Mouse (Mus musculus) kidney, adult 8-10 months (tissue): ENCODE results near the gene Cyren.

Experiments used
- DNase-seq, 2 experiments: peaks; one replicate each; pipeline ENCODE4 v3.0.0; 2022

The Cyren gene

DNA sequence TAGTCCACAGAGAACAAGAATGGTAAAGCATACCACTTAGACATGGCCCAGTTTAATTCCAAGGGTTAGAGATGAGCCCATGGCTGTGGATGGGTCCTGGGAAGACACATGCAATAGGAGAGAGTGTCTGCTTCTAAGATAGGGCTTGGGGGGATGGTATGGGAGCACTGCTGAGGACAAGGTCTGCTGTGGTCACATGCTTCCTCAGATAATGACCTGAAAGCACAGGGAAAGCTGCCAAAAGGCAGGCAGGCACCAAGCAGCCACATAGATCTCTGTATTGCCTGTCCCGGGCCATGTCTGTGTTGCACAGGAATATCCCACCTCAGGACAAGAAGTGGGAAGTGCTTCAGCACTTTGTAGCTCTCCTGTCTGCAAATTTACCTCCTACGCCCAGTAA lies 21.3 kb upstream of the Cyren start:
- DNase-seq, result peak; percentile 75 to 82

DNA sequence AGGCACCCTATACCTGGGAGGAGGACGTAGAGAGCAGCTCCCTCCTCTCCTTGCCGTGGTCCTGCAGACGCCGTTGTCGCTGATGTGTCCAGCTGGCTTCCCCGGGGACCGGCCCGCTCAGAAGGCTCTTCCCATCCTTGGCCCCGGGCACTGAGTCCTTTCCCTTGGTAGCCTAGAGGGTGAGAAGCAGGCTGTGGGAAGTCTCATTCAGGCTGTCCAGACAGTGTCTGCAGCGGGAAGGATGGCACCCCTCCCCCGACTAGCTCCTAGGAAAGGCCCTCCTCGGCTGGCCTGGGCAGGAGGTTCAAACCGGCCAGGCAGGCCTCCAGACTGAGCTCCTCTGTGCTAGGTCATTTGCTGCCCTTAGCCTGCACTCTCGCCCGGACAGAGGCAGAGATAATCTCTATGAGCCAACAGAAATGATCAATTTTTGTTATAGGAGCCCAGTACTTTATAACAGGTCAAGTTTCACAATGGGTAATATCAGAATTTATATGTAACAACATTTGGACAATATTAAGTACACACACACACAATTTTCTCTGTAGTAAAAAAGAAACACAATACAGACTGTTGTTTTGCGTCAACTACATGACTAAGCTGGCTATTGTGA lies 18.4 kb upstream of the Cyren start:
- no peak for DNase-seq

DNA sequence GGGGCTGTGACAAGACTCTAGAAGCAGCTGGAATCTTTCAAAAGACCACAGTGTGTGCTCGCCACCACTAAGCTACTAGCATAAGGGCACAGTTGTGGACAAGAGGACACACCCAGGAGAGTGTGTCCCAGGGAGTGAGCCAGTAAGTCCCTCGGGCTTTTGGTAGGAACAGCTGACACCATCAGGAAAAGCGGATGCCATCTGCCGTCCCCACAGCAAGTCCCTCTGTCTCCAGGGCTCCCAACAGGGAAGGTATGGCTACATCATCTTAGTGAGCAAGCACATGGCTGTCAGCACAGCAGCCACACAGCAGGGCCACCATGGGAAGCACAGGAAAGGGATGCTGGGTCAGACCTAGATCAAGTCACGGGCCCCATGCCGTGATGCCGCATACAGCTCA lies 17.7 kb upstream of the Cyren start:
- DNase-seq, result no peak

DNA sequence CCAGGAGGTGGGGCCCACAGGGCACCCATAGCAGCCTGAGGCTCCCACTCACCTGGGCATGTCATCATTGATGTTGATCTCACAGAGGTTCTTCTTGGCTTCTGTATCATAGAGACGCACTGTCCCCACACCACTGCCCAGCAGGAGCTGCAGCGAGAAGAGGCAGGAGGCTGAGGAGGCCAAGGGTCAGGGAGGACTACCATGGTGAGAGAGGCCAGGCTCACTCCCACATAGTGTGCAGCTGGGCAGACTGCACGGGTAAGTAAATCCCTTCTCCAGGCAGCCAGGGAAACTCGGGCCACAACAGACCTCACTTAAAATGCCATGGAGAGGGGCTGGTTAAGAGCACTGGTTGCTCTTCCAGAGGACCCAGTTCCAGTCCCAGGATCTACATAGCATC lies 11.3 kb upstream of the Cyren start:
- no peak for DNase-seq

DNA sequence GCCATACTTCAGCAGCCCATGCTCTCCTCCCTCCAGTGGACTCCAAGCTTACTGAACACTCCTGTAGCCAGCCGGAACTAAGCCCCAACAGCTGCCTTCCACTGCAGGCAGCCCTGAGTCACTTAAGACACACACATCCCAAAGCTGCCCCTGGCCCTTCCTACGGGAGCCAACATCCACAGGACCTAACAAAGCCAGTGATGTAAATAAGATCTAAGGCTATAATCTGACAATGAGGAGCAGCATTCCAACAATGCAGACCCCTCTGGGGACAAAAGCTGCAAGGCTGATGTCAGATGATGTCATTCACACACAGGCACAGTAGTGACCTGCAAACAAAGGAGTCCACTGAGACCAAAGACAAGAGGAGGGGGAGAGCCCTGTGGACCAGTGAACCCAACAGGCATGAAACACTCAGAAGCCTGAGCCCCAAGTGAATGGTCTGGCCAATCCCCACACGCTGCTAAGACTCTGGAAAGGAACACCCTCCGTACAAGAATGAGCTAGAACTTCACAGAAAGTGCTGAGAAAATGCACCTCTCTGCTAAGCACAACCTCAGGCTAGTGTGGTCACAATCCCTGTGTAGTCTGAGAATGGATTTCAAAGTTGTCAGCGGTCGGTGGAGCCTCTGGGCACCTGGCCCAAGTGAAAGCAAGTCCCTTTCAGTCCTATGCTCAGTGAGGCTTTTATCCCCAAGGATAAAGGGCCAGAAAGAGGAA lies 9.4 kb upstream of the Cyren start:
- no peak for DNase-seq

DNA sequence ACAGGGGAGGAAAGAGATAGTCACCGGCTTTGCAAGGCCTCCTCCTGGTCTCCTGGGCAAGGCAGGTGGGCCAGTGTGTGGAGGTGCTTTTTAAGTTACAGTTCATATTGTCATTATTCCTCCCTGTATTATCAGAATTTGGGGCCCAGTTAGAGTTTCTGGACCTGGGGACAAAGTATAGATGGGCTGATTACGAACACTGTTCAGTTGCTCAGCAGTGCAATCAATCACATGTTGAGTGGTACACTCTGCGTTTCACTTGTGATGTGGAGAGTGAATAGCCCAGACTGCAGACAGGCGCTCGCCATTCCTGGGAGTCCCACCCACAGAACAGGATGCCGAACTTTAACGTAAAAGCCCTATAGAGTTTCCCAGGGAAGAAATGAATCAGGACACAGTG lies 6.9 kb upstream of the Cyren start:
- no peak for DNase-seq

DNA sequence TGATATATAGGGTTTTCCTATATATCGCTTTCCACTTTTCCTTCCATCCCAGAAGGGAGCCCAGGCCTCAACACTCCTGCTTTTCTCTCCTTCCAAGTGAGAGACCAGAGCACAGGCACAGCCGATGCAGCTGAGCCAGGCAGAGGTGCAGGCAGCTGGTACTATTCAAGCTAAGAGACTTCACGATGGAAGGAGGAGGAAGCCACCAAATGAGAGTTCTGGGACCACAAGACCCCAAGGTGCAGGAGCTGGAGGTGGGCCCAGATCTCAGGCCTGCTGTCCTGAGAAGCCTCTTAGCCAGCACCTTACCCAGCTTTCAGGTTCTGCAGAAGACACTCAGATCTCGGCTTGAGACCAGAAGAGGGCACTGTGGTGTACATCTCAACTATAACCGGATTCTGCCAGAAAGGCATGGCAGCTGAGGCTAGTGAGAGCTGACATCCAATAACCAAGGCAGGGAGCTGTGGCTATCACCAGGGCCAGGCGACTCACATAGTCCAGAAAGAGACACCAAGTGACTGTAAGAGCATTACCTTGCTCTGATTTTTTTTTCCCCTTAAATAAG lies 2.1 kb upstream of the Cyren start:
- peak; percentile 52 to 77 for DNase-seq

DNA sequence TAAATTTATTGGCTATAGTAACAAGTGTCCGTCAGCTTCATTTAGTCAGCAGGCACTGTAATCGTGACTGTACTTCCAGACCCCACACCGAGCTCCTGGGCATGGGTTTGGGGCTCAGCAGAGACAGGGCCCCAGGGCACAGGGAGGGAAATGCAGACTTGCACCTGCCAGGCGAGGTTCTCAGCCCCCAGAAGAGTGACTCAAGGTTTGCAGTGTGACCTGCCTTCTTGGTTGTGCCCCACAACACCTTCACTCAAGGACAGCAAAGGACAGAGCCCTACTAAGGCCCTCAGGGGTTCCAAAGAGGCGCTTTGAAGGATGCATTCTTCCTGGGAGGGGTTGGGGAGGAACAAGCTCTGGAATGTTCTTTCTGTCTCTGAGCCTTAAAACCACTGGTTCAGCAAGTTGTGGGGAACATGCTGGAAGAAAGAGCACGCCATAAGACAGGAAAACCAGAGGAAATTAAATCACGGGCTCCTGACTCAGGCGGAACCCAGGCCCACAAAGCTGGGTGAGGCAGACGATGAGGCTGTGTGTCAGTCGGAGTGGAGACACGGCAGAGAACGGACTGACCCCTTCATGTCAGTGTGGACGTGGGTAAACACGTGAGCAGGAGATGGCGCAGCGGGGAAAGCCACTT lies 1.4 kb upstream of the Cyren start:
- DNase-seq, result no peak

DNA sequence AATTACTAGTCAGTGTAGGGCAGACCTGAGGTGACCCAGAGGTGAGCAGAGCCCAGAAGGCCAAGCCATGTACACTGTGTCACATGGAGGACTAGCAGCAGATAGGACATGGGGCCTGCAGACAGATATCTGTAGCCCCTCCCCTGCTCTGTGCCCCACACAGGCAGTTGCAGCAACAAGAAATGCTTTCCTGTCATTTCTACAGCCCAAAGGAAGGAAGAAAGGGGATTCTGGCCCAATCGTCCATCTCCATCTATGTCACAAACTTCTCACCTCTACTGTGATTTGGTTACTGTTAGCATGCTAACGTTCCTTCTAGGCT lies 1.1 kb downstream of the Cyren start:
- DNase-seq, result no peak

DNA sequence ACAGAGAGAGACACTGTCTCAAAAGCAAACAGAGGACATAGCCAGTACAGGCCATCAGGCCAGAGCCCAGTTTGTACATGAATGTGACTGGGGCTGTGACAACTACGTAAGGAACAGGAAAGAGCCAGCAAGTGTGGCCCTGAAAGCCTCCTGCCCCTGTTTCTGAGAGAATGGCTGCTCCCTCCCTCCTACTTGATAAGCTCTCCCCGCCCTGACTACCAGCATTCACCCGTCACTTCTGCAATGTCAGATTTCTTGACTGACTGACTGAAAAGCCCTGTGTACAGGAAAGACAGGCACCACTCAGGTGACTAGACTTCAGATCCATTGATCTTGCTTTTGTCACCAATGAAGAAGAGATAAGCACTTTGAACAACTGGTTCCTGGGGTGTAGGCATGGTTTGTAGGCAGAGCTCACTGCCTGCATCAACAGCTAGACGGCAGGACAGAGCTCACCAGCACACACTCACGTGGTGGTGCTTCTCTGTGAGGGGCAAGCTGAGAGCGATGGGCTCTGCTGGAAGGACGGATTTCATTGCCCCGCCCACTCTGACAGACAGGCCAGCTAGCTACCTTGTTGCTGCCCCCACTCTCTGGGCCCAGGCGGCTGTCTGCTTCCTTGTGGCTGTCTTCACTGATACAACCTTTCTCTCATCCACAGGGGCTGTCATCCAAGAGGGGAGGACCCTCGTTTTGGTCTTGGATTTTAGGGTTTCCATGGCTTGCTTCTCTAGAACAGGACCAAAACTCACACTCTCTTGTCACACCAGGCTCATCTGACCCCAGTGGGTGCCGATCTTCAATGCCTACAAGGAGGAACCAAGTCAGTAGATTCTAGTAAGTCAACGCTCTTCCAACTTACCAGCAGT lies 1.7 kb downstream of the Cyren start:
- DNase-seq, result no peak

DNA sequence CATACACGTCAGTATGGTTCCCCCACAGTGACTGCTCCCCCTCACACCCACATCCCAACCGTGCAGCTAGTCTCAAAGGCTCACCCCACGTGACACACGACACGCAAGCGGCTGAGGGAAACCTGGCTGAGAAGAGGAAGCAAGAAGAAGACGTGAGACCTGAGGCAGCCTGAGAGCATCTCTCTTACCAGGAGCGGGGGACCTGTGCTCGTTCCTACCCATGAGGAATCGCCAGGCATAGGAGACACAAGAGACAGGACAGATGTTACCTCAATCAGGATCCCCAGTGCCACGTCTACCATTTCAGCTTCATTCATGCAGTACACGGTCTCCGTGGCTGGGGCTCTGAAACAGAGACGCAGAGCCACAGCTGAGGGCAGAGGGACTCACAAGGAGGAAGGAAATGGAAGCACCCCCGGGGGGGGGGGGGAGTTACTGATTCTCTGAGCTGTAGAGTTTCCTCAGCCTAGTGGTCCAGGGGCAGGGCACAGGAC lies 2.5 kb downstream of the Cyren start:
- DNase-seq, result no peak

DNA sequence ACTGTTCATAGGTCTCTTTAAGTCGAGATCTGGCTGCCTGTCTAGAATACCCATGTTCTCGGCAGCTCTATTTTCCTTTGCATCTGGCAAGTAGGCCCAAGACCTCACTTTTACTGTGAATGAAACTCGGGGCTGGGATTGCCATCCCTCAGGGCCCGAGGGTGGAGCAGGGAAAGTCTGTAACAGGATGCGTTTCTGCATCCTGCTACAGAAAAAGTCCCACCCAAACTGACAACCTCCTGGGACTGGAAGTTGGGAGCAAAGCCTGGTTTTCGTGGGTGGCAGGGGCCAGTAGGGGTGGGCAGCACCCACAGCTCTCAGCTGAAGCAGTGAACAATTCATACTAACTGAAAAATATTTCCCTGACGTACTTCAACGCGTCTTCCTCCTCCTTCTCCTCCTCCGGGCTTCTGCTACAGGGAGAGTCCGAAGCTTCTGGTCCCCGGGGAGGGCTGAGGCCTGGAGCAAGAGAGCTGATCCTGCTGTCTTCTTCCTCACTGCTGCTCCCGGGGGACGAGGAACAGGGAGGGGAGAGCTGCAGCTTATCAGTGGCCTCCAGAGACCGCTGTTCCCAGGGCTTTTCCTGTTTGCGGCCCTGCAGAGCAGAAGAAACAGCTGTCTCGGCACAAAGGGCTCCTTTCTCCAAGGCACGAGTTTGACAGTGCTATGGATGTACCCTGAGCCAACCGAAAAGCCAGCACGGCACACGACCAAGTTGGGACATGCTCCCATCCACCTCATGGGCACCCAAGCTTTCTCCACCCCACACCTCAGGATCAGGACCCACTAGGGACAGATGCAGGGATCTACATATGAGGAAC lies 3.5 kb downstream of the Cyren start:
- peak; percentile 67 to 74 for DNase-seq

DNA sequence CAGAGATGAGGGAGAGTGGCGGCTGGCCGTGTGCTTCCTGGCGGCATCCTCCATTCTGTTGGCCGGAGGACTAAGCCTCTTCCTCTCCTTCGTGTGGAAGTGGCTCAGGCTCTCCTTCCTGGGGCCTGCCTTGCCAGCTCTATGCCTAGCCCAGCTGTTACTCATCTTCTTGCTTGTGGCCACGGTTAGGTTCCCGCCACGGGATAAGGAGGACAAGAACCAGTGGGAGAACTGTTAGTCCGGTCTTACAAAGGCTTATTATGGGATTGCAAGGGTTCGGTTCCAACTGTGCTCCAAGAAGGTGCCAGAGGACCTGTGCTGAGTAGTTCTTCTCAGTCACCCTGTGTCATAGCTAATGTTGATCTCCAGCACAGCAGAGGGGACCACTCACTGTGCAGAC lies 5.0 kb downstream of the Cyren start:
- no peak for DNase-seq

DNA sequence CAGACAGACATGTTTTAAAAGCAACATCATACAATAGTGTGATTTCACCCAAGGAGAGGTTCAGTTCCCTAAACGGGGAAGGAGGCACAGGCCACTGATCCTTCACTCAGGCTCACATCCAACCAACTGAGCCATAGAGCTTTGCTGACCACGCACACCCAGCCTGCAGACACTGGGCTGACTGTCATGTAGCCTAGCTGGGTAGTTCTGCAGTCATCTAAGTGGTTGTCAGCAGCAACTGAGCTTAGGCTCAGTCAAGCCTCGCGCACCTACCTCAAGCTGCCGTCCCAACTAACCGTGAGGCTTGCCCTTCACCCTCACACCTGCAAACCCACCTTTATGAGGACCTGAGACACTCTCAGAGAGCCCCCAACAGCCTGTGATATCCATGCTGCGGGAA lies 5.9 kb downstream of the Cyren start:
- DNase-seq, result no peak

DNA sequence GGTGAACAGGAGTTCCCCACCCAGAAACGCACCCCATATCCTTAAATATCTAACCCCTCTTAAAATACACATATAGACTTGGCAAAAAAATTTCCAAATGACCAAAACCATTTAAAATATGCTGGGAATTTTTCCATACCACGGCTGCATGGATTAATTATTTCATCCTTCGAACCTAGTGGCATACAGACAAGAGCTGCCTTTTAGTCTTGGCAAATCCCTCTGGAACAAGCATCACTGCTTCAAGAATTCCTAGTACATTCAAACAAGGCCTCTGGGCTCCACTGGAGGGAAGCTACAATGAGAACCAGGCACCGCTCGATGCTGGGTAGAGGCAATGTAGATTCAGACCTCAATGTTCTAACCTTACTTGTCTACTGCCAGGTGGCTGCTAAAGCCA lies 7.1 kb downstream of the Cyren start:
- DNase-seq, result no peak

DNA sequence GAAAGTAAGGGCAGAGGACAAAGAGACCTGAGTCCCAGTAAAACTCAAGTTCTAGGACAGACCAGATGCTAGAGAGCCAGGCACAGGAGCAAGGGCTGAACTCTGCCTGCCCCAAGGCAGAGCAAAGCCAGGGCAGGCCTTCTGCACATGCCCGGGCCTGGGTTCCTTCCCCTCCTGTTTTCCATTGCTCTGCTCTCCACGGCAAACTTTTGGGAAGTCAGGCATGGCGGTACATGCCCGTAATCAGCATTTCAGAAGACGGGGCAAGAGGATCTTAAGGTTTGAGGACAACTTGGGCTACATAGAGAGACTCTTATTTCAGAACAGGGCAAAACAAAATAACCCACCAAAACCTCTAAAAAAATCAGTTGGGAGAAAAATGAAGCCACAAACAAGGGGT lies 7.7 kb downstream of the Cyren start:
- DNase-seq, result no peak

DNA sequence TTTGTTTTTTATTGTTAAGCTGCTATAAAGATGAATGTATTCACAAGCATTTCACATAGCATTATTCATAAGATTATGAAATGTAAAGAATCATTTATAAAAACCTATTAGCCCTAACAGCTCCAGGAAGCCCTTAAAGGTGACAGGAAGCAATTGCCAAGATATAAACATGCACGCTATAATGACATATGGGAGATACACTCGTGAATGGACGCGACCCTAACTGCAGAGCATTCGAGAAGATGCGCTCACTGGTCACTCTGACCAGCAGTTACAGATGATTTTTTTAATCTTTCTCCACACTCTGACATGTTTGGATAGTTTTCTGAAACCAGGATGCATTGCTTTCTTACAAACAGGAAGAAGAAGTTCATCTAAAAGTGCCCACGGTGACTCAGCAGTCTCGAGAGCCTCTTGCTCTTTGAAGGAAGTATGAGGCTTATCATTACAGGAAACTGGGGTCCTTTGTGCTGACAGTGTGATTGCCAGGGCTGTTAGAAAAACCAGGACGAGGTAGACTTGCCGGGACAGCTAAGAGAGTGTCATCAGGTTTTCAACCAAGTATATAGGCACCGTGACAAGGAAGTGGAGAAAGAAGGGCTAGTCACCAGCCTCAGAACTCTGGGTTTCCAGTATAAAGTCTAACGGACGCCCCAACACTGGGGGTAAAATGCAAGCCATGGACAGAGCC lies 8.5 kb downstream of the Cyren start:
- no peak for DNase-seq

DNA sequence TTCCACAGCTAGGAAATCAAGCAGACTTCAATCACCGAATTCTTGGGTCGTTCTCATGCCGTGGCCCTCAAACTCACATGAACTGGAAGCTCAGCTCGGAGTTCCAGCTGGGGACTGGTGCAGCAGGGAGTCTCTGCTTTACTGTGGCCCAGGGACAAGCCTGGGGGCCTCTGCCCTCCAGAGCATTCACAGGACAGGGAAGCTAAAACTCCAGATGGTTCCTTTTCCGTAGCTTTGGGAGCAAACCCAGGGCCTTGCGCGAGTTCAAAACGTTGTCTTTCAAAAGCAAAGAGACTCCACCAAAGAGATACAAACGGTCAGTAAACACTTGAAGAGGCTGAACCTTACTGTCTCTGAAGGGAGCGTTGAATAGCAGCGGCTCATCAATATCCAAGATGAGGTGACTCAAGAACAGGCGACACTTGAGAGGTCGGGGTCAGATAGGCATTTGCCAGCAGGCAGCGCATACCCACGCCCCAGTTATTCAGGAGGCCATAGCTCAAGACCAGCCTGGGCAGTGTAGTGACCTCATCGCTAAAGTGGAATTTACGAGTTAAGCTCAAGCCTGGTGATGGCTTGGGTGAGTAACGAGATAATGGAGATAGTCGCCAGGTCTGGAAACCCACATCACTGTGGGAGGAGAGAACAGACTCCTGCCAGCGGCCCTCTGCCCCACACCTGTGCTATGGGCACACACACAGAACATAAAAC lies 9.2 kb downstream of the Cyren start:
- no peak for DNase-seq

DNA sequence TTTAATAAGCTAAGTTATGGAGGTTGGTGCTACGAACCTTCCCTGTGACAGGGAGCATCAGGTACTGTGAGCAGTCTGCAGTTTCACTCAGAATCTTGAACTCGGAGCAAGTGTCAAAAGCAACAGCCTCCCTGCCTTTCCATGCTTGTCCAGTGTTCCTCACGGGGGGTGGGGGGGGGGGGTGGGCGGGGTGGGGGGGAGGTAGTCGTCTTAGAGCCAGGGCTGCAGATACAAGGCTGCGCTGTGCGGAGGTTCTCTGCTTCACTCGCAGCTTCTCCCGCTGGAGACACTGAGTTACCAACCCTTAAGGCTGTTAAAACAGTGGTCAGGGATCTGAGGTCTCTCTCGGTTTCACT lies 9.9 kb downstream of the Cyren start:
- no peak for DNase-seq

DNA sequence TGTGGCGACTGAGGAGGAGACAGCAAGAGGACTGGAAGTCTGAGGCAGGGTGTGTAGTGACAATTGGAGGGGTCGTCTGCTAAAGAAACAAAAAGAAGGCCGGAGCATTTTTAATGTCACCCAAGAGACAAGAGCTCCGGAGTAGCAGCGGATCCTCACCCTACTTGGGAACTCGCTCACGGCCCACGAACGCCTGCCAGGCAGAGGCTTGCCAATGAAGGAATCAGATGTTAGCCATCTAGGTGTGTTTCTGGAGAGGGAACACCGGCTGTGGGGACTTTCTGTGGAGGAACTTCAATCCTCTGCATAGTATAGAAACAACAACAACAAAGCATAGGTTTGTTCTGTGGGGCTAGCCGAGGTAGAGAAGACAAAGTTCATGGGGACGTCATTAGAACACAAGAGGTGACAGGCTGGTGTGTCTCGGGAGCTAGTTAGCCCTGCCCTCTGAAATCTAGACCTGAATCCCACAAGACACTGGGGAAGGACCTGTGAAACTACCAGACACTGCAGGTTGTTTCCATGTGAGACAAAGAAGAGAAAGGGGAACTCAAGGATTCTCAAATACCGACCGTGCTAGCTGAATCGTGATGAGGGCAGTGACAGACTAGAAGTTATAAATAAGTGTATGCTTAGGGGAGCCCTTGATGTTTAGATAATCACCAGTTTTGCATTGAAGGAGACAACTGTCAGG lies 10.4 kb downstream of the Cyren start:
- DNase-seq, result no peak
